8 mouse cellular contexts compared by ENCODE assay signal in the genomic region with DNA sequence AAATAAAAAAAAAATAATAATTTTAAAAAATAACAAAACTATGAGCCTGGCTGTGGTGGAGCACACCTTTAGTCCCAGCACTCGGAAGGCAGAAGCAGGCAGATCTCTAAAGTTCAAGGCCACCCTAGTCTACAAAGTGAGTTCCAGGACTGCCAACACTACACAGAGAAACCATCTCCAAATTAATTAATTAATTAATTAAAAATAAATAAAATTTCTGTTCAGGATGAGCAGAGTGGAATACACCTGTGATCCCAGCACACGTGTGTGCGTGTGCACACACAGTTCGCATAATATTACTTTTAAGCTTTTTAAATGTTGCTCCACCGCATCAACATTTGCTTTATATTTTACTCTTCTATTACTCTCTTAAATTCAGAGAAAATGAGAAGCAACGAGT. TPM values are rescaled to one million over a fixed set of nuclear protein-coding genes. Genes with fewer than 3 reads are reported as not detected.
DNase-seq lines count a peak whose midpoint lies in the region; ATAC-seq and TF ChIP-seq lines count a peak whose summit lies in the region.

No protein-coding gene starts in this region.

- H3K9ac ChIP-seq in embryonic facial prominence, embryonic 12.5 days = peak overlapping the region; percentile 87
- peak overlapping the region; percentile 86 for H3K9ac ChIP-seq in intestine, embryonic 15.5 days
- peak overlapping the region; percentile 82 for H3K9ac ChIP-seq in neural tube, embryonic 12.5 days

- peak overlapping the region; percentile 95 for H3K27ac ChIP-seq in layer of hippocampus, adult 2 months
- H3K27ac ChIP-seq in embryonic facial prominence, embryonic 12.5 days = peak overlapping the region; percentile 85; the same call in 1 of the 2 replicates
- peak overlapping the region; percentile 89 for H3K27ac ChIP-seq in intestine, embryonic 15.5 days
- H3K27ac ChIP-seq in neural tube, embryonic 12.5 days = no peak overlapping the region; the same call in 1 of the 2 replicates

- TF ChIP-seq CTCF in layer of hippocampus, adult 2 months (conservative IDR thresholded peaks at IDR 0.05) = no peak

- H3K27me3 ChIP-seq in embryonic facial prominence, embryonic 12.5 days = no peaks in the 10 kb centered on the region
- no peaks in the 10 kb centered on the region for H3K27me3 ChIP-seq in intestine, embryonic 15.5 days (replicated peaks)
- no peaks in the 10 kb centered on the region for H3K27me3 ChIP-seq in neural tube, embryonic 12.5 days (replicated peaks)

- peaks cover 20% of the 10 kb centered on the region for H3K36me3 ChIP-seq in embryonic facial prominence, embryonic 12.5 days
- 0 out of 2 replicates have a peak, but pooled peaks cover 1% of the 10 kb centered on the region for H3K36me3 ChIP-seq in intestine, embryonic 15.5 days
- peaks cover 18% of the 10 kb centered on the region for H3K36me3 ChIP-seq in neural tube, embryonic 12.5 days

- peaks cover 7% of the 10 kb centered on the region for H3K4me1 ChIP-seq in embryonic facial prominence, embryonic 12.5 days
- H3K4me1 ChIP-seq in intestine, embryonic 15.5 days (replicated peaks) = 0 out of 2 replicates have a peak, but pooled peaks cover 5% of the 10 kb centered on the region
- H3K4me1 ChIP-seq in neural tube, embryonic 12.5 days = peaks cover 12% of the 10 kb centered on the region

- H3K4me3 ChIP-seq in layer of hippocampus, adult 2 months = peak overlapping the region; percentile 97
- peak overlapping the region; percentile 95 for H3K4me3 ChIP-seq in embryonic facial prominence, embryonic 12.5 days
- H3K4me3 ChIP-seq in intestine, embryonic 15.5 days (replicated peaks) = peak overlapping the region; percentile 83
- peak overlapping the region; percentile 95 for H3K4me3 ChIP-seq in neural tube, embryonic 12.5 days

- no peaks in the 10 kb centered on the region for H3K9me3 ChIP-seq in embryonic facial prominence, embryonic 12.5 days
- H3K9me3 ChIP-seq in intestine, embryonic 15.5 days = no peaks in the 10 kb centered on the region
- no peaks in the 10 kb centered on the region for H3K9me3 ChIP-seq in neural tube, embryonic 12.5 days

- no peak for ATAC-seq in embryonic facial prominence, embryonic 12.5 days (ENCODE audit: insufficient number of reproducible peaks, insufficient read depth, low FRiP score, low TSS enrichment)
- ATAC-seq in intestine, embryonic 15.5 days = peak; percentile 9; the same call in 1 of the 2 replicates
- ATAC-seq in neural tube, embryonic 12.5 days (ENCODE audit: low FRiP score, low read depth) = peak; percentile 37; the same call in 1 of the 2 replicates

- no peak for DNase-seq in layer of hippocampus, adult 2 months (ENCODE audit: low spot score in 2 of 2)
- no peak for DNase-seq in layer of hippocampus, adult 9-11 months
- DNase-seq in adrenal gland, postnatal 14 days = no peak
- DNase-seq in c-Kit-positive CD71-positive TER-119-positive erythroid progenitor cells, embryonic 14.5 days (ENCODE audit: low spot score) = no peak
- no peak for DNase-seq in B cell, adult 2 months

- peak overlapping the region; percentile 71 for H3K4me2 ChIP-seq in embryonic facial prominence, embryonic 12.5 days (replicated peaks)
- H3K4me2 ChIP-seq in intestine, embryonic 15.5 days (replicated peaks) = peak overlapping the region; percentile 57
- H3K4me2 ChIP-seq in neural tube, embryonic 12.5 days (replicated peaks) = peak overlapping the region; percentile 73

- WGBS in embryonic facial prominence, embryonic 12.5 days = 15% methylated on average over 6 of the region's 6 CpGs
- WGBS in intestine, embryonic 15.5 days = 14% methylated on average over 6 of the region's 6 CpGs
- 14% methylated on average over 6 of the region's 6 CpGs for WGBS in neural tube, embryonic 12.5 days

RNA-seq across cellular contexts. Expression of a gene that starts 0.8 kb away (rescaled TPM):
- 10 to 100 TPM; 46.6 to 55.1 TPM for total RNA-seq in layer of hippocampus, adult 2 months (2021)
- polyA plus RNA-seq in embryonic facial prominence, embryonic 12.5 days (2016; fragmentation: Nextera tagmentation; extraction: Ambion mirVana) = 85.4 and 86.9 TPM in 2 replicates
- polyA plus RNA-seq in intestine, embryonic 15.5 days (2015; fragmentation: Nextera tagmentation; extraction: Ambion mirVana) = 78.8 and 79.0 TPM in 2 replicates
- 75.2 and 81.9 TPM in 2 replicates for polyA plus RNA-seq in neural tube, embryonic 12.5 days (2016; fragmentation: Nextera tagmentation; extraction: Ambion mirVana)
- total RNA-seq in adrenal gland, postnatal 14 days (2021) = 29.1 and 31.8 TPM in 2 replicates

RNA-seq across cellular contexts. Expression of a gene that starts 39.0 kb away (rescaled TPM):
- under 1 TPM; 0.18 to 0.49 TPM for total RNA-seq in layer of hippocampus, adult 2 months (2021)
- not detected in 2 replicates for polyA plus RNA-seq in embryonic facial prominence, embryonic 12.5 days (2016; fragmentation: Nextera tagmentation; extraction: Ambion mirVana)
- polyA plus RNA-seq in intestine, embryonic 15.5 days (2015; fragmentation: Nextera tagmentation; extraction: Ambion mirVana) = 4.9 and 5.6 TPM in 2 replicates
- polyA plus RNA-seq in neural tube, embryonic 12.5 days (2016; fragmentation: Nextera tagmentation; extraction: Ambion mirVana) = 0.06 TPM in 1 of 2 replicates, not detected in the other
- total RNA-seq in adrenal gland, postnatal 14 days (2021) = 0.07 and 0.26 TPM in 2 replicates
